Mouse (Mus musculus) left cerebral cortex, postnatal 10 days (tissue): ENCODE data around the gene Podxl2. TPM values are rescaled to one million over a fixed set of nuclear protein-coding genes. Genes with fewer than 3 reads are reported as not detected.

Experiments used
- DNase-seq, 2 experiments: peaks; one replicate each; pipeline ENCODE4 v3.0.0; 2021 to 2022; ENCODE audit warnings: low spot score in 2 of 2, mixed read lengths in 1 of 2; ENCODE audit errors: extremely low spot score in 1 of 2
- intact Hi-C: fragments of 180-260 bp; cut with DNase I; formaldehyde crosslinking; loops from one replicate; pipeline ENCODE4 v1.15.1; 2025
- total RNA-seq, 2 experiments: library from RNA; stranded (reverse); gene quantifications; 2 replicates each; pipeline ENCODE4 v1.2.3; 2021

Gene Podxl2
- total RNA-seq, 2 experiments from 2014 or later: 291 to 304 TPM

DNA sequence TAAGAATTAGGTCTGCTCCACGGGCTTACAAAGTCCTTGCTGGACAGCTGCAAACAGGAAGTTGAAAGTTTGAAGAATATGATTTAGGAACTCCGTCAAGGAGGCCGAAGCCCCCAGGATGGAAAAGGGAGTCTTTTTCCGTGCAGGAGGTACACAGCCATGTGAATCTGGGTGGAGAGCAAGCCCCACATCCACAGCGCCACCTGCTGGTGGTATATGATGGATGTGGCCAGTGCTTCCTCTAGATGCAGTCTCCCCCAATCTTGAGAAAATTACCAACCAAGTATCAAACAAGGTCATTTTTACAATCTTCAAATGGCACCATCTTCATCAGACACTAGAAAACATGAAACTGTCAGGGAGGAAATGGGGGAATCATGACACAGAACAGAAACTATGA lies 18.7 kb upstream of the Podxl2 start:
- DNase-seq: peak in 1 of 2 experiments; percentile 75
- intact Hi-C loops: no loop called here

DNA sequence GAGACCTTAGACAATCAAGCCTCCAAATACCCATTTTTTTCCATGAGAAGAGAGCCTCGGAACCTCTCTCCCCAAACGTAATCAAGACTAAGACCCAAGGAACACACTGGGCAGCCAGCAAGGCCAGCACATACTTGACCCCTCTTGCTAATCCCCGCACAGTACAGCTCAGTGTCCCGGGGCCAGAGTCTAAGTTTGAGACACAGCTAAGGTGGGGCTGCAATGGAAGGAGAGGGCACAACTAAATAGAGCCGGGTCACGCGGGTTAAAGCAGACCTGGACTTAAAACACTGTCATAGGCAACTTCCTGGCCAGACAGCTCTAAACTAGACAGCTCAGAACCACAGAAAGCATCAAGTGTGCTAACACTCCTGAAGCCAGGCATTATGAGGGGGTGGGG lies 16.0 kb upstream of the Podxl2 start:
- no peak for DNase-seq
- intact Hi-C loops: no loop called here

DNA sequence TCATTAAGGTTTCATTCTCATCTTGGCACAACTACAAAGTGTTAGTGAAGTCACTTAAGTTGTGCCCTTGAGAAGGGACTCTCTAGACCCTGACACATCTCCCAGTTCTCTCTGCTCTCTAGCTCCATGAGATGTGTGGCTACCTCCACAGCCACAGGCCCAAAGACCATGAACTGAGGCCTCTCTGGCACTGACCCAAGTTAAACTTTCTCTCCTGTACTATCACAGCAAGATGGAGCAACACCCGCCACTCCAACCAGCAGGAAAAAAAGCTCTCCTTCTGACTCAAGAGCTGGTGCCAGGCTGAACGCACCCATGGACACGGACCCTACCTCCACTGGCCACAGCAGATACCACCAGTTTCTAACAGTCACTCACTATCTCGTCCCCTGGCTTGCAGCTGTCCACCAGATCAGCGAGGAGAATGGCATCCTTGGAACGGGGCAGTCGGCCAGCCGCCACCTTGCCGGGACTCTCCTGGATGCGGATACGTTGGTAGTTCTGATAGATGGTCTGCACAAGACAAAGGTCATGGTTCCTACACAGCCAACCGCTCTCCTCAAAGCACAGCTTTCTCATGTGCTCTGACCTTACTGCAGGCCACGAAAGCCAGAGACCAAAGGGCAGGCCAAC lies 14.7 kb upstream of the Podxl2 start:
- DNase-seq: no peak
- intact Hi-C loops: no loop called here

DNA sequence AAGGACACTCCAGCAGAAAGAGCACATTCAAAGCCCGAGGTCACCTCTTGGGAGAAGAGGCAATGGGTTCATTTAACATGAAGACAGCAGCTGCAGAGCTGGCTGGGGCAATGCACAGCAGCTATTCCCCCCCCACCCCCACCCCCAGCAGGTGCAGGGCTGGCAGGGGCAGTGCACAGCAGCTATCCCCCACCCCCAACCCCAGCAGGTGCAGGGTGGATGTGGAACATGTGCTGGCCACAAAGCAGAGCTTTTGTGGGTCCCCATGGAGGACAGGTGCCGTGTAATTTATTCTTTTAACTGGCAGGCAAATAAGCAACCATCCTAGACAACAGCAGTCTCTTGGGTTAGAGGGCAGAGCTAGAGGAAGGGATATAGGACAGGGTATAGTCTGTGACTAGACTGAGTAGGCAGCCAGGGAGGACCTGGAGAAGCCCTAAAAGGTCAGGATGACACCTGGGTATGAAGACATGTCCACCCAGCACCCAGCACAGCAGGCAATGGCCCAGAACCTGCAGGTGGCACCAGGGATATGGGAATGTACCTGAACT lies 11.6 kb upstream of the Podxl2 start:
- intact Hi-C loops: no loop called here
- no peak for DNase-seq

DNA sequence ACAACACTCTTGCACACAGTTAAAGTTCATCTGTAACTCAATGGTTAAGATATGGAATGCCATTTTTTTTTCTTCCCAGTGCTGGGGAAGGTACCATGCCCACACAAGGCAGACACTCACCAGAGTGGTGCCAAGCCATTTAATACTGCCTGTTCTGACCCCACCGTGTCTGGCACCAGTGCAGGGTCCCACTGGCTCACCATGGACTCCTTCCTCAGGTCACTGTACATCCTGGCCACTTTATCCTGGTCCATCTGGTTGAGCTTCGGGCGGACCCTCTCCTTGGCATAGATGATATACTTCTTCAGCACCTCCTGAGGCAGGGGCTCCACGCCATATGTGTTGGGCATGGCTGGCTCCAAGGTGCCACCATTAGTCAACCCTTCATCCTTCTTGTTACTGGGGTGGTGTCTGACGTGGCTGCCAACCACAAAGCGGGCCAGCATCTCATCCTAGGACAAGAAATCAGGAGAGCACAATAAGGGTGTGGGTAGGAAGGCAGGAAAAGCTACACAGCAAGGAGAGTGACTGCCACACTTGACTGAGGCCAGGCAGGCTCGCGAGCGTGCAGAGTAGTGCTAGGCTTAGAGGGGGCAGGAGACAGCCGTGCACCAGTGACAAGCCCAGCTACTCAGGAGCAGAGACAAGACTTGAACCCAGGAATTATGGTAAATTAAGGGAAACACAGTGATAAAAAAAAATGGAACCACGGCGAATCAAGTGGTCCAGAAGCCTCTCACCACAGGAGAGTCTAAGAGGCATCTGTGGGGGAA lies 11.0 kb upstream of the Podxl2 start:
- intact Hi-C loops: no loop called here
- no peak for DNase-seq

DNA sequence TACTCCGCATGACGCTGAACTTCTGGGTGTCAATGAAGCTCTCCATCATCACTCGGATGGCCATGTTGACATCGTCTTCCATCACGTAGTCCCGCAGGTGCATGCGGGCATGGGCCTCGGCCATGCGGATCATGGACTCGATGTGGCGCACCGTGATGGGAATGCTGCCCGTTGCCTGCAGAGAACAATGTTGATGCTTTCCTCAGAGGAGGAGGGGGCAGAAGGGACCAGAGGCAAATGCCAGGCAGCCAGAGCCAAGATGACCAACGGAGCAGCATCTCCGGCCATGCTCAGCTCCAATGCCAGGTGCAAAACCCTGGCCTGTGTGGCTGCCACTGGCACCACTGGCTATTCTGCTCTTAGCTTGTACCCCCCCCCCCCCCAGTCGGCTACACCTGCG lies 9.8 kb upstream of the Podxl2 start:
- no peak for DNase-seq
- intact Hi-C loops: no loop called here

DNA sequence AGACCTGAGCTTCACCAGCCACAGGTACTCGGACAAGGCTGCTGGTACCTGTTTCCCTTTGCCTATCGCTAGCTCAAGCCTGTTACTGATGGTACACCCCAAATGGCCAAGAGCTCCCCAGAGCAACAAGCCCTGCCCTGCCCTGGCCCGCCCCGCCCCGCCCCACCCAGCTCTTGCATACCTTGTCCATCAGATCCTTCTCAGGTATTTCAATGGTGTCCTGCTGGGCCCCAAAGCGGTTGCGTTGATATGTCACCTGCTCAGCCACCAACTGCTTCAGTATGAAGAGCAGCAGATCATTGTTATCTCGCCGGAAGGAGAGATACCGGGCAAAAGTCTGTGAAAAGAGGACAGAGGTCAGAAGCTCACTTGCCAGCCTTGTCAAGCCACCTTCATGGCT lies 9.4 kb upstream of the Podxl2 start:
- intact Hi-C loops: no loop called here
- DNase-seq: no peak

DNA sequence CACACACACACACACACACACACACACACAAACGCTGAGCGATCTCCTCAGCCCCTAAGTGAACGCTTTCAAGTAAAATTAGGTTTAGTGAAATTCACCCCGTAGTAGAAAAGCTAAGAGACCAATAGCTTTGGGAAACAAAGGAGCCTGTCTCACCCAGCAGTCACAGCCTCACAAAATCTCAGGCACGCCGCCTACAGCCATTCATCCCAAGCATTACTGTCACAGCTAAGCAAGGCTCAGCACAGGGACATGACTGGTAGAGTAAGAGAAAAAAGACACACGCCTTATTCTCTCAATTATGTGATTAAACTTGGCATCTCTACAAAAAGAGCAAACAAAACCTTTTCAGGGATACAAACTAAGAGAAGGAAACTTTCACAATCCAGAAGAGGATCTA lies 6.5 kb upstream of the Podxl2 start:
- no peak for DNase-seq
- intact Hi-C loops: no loop called here

DNA sequence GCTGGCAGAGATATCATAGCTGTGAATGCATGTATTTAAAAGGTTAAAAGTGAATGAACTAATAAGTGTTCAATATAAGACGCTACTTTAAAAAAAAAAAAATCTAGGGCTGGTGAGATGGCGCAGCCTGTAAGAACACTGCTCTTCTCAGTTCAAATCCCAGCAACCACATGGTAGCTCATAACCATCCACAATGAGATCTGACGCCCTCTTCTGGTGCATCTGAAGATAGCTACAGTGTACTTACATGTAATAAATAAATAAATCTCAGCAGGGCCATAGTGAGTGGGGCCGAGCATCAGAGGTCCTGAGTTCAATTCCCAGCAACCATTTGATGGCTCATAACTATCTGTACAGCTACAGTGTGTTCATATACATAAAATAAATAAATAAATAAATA lies 4.6 kb upstream of the Podxl2 start:
- DNase-seq: no peak
- intact Hi-C loops: no loop called here

DNA sequence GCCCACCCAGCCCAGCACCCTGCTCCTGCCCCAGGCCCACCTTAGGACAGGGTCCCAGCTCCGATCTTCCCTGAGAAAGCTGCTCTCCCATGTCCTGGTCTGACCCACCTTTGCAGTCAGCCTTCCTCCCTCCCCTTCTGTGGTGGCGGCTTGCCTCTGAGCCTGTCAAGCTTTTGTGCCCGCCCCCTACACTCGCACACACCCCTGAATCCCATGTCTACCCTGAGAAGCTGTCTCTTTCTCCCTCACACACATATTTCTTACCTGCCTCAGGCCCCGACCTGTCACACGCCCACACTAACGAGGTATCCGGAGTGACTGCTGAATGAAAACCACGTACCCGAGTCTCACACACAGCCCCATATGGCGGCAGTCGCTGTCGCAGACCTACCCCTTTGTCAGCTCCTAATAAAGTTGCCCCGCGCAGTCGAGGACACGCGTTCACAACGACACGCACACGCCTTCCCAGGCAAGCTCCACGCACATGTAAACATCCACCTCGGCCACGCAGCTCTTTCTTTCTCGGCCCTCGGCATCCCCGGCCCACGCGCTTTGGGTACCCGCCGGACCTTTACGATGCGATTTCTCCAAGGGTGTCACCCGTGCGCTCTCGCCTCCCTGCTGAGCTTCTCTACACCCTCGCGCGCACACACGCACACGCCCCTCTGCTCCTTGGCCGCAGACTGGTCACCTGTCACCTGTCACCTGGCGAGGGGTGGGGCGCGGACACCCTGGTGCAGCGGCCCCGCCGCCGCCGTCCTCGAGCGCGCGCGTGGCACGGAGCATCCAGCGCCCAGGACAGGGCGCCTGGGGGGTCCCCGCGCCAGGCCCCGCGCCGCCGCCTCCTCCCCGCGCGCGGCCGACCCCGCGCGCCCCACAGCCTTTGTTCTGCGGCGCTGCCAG lies 628 bp downstream of the Podxl2 start:
- DNase-seq: peak in 1 of 2 experiments; percentile 55
- intact Hi-C loops: no loop called here

DNA sequence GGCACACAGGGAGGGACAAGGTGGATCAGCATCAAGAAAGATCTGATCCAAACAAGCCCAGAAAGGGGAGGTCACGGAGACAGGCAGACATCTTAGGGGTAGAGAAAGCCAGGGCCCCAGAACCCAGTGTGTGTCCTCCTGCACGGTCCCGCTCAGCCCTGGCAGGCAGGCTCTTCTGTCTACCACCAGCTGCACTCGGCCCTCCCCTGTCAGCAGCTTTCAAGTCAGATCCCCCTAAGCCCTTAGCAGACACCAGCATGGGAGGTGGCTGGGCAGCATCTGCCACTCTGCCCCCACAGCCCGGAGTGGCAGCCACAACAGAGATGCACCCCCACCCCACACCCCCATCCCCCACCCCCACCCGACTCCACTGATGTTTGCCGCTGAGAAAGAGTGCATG lies 2.0 kb downstream of the Podxl2 start:
- intact Hi-C loops: no loop called here
- DNase-seq: peak in 1 of 2 experiments; percentile 42

DNA sequence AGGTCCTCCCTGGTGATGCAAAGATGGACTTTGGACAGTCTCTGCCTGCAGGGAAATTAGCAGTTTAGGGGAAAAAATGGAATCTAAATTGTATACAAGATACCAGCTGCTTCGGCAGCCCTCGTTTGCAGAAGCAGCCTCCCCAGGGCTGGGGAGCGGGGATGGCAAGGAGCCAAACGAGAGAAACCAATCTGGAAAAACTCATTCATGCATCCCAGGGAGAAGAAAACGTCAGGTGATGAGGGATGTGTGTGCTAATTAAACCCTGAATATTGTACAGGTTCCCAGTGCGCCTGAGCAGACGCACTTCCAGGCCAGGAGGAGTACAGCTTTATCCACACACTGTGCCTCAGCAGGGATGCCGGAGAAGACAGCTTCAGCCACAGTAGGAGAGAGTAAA lies 3.3 kb downstream of the Podxl2 start:
- intact Hi-C loops: no loop called here
- peak; percentile 65 to 70 for DNase-seq

DNA sequence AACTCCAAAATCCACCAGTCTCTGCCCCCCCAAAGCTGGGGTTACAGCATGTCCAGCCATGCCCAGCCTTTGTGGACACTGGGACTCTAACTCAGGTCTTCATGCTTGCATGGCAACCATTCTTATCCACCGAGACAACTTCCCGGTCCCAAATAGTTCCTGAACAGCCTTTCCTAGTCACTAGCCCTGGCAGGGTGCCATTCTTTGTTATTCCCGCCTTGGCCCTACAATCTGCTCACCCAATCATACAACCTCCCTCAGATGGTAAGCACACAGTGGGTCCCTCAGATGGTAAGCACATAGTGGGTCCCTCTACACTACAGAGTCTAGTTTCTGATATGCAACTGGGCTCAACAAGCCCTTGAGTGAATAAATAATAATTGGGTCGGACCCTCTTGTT lies 4.2 kb downstream of the Podxl2 start:
- peak in 1 of 2 experiments; percentile 56 for DNase-seq
- intact Hi-C loops: no loop called here

DNA sequence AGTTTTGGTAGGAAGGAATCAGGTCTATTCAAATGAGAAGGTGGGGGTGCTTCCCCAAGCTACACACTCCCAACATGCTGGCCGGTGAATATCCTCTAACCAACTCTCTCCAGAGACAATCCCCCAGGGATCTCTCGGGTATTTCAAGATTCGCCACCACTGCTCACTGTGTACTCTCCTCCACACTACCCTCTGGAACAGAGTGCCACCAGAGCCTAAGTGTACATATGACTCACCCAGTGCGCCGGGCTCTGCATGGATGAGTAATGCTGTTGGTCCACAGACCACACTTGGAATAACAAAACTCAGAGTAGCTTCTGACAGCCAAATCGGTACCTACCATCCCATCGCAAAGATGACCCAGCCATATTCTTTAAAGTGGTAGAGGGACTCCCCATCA lies 5.4 kb downstream of the Podxl2 start:
- DNase-seq: no peak

DNA sequence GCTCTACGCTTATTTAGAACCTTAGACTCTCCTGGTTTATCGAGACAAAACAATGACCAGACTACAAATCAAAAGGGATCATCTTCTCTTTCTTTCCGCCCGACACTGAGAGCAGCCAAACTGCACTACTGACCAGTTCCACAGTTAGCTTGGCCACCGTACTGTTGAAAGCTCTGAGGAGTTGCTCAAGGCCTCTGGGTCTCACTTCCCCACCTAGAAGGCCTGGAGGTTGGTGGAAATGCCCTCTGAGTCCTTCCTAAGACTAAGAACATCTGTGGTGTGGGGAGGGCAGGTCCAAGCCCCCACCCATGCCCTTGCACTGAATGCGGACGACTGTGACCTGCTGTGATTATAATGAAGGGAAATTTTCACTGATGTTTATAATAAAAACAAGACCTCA lies 9.1 kb downstream of the Podxl2 start:
- intact Hi-C loops: no loop called here
- DNase-seq: no peak

More for the DNA sequence above, 5.4 kb downstream of the Podxl2 start:
- intact Hi-C loops: no loop called here

DNA sequence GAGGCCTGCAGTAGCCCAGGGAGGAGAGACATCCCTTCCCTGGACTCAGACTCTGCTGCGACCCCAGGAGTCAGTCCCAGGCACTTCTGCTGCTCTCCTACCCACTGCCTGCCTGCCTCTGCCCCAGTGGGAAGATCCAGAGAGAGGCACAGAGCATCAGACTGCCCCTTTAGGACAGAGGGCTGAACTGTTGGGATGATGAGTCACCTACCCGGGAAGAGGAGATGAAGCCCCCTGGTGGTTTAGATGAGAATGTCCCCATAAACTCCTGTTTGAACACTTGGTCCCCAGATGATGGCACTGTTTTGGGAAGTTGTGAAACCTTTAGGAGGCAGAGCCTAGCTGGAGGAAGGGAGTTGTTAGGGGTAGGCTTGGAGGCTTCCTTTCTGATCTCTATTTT lies 13.9 kb downstream of the Podxl2 start:
- peak in 1 of 2 experiments; percentile 54 for DNase-seq
- intact Hi-C loops: no loop called here

DNA sequence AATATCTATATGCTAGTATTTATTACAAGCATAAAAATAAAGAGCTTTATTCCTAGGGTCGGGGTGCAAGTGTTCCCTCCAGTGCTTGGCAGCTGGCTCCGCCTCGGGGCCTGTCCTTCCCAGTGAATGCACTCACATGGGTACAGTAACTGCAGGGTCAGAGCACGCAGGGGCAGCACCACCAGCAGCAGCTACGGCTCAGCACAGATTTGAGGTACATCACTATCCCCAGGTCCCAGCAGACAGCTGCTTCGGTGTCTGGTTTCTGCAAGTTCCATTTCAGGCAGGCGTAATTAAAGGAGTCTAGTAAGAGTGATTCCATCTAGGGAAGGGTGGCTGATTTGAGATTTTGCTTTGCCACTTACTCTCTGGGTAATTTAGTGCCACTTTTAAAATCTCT lies 16.5 kb downstream of the Podxl2 start:
- intact Hi-C loops: no loop called here
- no peak for DNase-seq

DNA sequence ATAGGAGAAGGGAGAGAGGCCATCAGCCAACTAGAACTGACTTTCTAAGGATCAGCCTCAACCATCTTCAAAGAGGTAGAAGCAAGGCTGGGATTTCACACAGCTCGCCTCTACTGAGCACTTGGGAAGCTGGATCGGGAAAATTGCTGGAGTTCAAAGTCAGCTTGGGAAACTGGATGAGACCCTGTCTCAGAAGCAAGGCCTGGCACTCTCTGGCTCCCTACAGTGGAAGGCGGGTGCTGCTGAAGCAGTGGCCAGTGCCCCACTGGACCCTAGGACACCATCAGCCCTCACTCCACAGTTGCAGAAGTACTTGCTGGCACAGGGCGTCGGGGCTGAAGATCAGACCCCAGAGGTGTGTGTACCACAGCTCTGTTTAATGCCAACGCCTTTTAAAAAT lies 17.0 kb downstream of the Podxl2 start:
- no peak for DNase-seq
- intact Hi-C loops: no loop called here

DNA sequence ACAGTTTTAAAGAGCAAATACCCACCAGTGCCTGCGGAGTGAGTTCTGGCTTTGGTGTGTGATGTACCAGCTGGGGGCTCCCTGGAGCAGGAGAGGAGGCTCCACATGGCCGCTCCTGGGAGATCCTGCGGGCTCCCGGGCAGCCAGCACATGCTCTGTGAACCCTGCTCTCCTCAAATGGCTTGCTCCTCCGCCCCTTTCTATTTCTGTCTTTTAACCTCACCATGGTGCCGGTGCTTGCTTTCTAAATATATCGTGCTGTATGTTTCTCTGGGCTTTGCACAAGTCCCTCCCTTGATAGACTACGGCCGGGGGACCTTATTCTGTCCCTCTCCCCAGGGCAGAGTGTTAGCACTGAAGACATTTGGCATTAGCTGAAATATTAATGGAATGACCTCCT lies 17.6 kb downstream of the Podxl2 start:
- intact Hi-C loops: no loop called here
- DNase-seq: peak in 1 of 2 experiments; percentile 62
